Mouse (Mus musculus) heart, postnatal 4 days (tissue): Measurements from ENCODE around the gene Vamp1. TPM values are rescaled to one million over a fixed set of nuclear protein-coding genes. Genes with fewer than 3 reads are reported as not detected.

Experiments used
- DNase-seq: peaks from one replicate; pipeline ENCODE4 v3.0.0; 2021
- microRNA-seq, 2 experiments: library from miRNA; unstranded; fragments of <30 nt; microRNA quantifications; one replicate each; pipeline ENCODE4 v1.2.0; 2021 to 2022
- total RNA-seq, 2 experiments: library from RNA; stranded (reverse); gene quantifications; 2 replicates each; pipeline ENCODE4 v1.2.3; 2021

Gene Vamp1
- total RNA-seq, 2 experiments from 2014 or later: 7.3 to 8.8 TPM

DNA sequence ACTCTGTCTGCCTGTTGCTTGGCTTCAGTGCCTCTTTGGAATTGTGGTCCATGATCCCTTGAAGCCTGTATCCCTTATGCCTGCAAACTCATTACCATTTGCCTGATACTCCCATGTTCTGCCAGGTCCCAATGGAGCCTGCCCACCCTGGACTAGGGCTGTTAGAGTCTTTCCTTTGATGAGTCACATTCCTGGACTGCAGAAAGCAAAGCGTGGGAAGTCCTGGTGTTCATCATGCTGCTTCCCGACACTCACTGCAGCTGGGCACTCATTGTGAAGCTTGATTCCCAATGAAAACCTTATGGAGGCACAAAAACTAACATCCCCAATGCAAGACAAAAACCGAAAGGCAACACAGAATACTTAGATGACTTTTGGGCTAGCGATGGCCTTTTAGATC, 76.0 kb downstream of the Vamp1 start:
- DNase-seq: no peak

DNA sequence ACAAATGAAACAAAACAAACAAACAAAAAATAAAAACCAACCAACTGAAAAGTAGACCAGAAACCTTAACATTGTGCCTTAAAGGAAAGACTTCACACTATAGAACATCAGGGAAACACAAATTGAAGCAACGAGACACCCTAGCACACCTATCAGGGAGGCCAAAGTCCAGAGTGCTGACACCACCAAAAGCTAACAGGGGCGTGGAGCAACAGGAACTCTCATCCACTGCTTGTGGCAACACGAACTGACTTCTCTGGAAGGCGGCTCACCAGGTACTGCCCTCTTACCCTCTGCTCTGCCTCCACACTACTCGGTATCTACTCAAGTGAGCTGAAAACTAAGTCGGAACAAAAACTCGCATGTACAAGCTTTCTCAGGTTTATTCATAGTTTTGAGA, 76.9 kb downstream of the Vamp1 start:
- DNase-seq: no peak

DNA sequence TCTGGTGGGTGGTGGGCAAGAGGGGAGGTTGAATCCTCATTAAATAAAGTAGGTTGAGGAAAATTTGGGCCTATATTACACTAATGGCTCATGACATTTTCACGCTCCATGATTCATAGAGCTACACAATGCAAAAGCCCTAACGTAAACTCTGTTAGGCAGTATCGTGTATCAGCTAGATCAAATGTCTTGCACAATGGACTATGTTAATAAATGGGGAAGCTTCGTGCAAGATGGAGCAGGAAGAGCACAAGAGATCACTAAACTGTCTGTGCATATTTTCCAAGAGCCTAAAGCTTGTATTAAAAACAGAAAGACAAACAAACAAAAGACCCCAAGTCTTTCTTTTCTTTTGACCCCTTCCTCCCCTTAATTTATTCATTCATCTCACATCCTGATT, 78.7 kb downstream of the Vamp1 start:
- no peak for DNase-seq

Small RNA genes within 50 kb of the gene (microRNA-seq; reads per million reads assigned to microRNA genes)
- gene Mir3098: 1.8 to 2.8 reads per million in 2 experiments
- gene Mir8113: 0 reads per million in 2 experiments

Other genes starting within 250 kb of the Vamp1 start
- 1 to 10 TPM in 1 of 2 experiments, under 1 TPM in 1; 0.69 to 1.5 TPM for gene Pianp, start 218.9 kb upstream of the Vamp1 start, total RNA-seq
- 10 to 100 TPM; 28.5 to 30.7 TPM for gene Zfp384, start 206.4 kb upstream of the Vamp1 start, total RNA-seq
- 10 to 100 TPM; 40.8 to 43.6 TPM for gene Ing4, start 175.8 kb upstream of the Vamp1 start, total RNA-seq
- gene Acrbp, start 165.9 kb upstream of the Vamp1 start, total RNA-seq: 1 to 10 TPM; 1.7 to 3.2 TPM
- not detected for gene Lpar5, start 147.6 kb upstream of the Vamp1 start, total RNA-seq
- gene Chd4, start 119.6 kb upstream of the Vamp1 start, total RNA-seq: 100 to 1,000 TPM; 202 to 210 TPM
- gene Nop2, start 83.6 kb upstream of the Vamp1 start, total RNA-seq: 10 to 100 TPM; 24.4 to 25.3 TPM
- gene Iffo1, start 70.3 kb upstream of the Vamp1 start, total RNA-seq: 10 to 100 TPM; 18.0 to 18.6 TPM
- 1,000 to 10,000 TPM; 3,371 to 3,611 TPM for gene Gapdh, start 49.1 kb upstream of the Vamp1 start, total RNA-seq
- gene Ncapd2, start 23.9 kb upstream of the Vamp1 start, total RNA-seq: 100 to 1,000 TPM; 101 to 111 TPM
- gene Mrpl51, start 23.8 kb upstream of the Vamp1 start, total RNA-seq: 100 to 1,000 TPM; 248 to 271 TPM
- 1 to 10 TPM; 3.3 to 3.6 TPM for gene Tapbpl, start 16.3 kb downstream of the Vamp1 start, total RNA-seq
- gene Cd27, start 21.5 kb downstream of the Vamp1 start, total RNA-seq: under 1 TPM; 0.38 to 0.41 TPM
- gene Tuba3a, start 70.5 kb downstream of the Vamp1 start, total RNA-seq: not detected
- gene Ltbr, start 98.3 kb downstream of the Vamp1 start, total RNA-seq: 10 to 100 TPM; 49.2 to 53.7 TPM
- gene Scnn1a, start 105.1 kb downstream of the Vamp1 start, total RNA-seq: 1 to 10 TPM in 1 of 2 experiments, under 1 TPM in 1; 0.83 to 1.1 TPM
- 10 to 100 TPM; 63.3 to 65.2 TPM for gene Tnfrsf1a, start 133.8 kb downstream of the Vamp1 start, total RNA-seq
- not detected for gene Plekhg6, start 165.2 kb downstream of the Vamp1 start, total RNA-seq